Mouse (Mus musculus) thymus, adult 2 months (tissue): ENCODE results near the gene Angptl2. TPM values are rescaled to one million over a fixed set of nuclear protein-coding genes. Genes with fewer than 3 reads are reported as not detected.
A peak's percentile ranks its signal among the peaks of the same experiment; 100 is the strongest.

Source experiments
- DNase-seq: peaks from one replicate; pipeline ENCODE4 v3.0.0; 2021
- H3K27ac ChIP-seq: fragments of 200-500 bp; 2 replicates; pipeline ENCODE4 v1.5.1; 2012; ENCODE audit warnings: low read length, control low read depth; ENCODE audit not compliant: control insufficient read depth, insufficient read depth
- H3K27me3 ChIP-seq: fragments of 200-500 bp; 2 replicates; pipeline ENCODE4 v1.6.1; 2012; ENCODE audit warnings: mild to moderate bottlenecking, low read length, moderate library complexity, mixed read lengths; ENCODE audit not compliant: control insufficient read depth, insufficient read depth
- H3K36me3 ChIP-seq: fragments of 200-500 bp; 2 replicates; pipeline ENCODE4 v1.6.1; 2012; ENCODE audit warnings: mild to moderate bottlenecking, low read length, moderate library complexity; ENCODE audit not compliant: control insufficient read depth, insufficient read depth
- H3K4me1 ChIP-seq: fragments of 200-500 bp; replicated peaks from 2 replicates; pipeline ENCODE4 v1.6.1; 2012; ENCODE audit warnings: low read length; ENCODE audit not compliant: control insufficient read depth, insufficient read depth
- H3K4me3 ChIP-seq: fragments of 200-500 bp; 2 replicates; pipeline ENCODE4 v1.5.1; 2012; ENCODE audit warnings: mild to moderate bottlenecking, low read length, control low read depth, moderate library complexity; ENCODE audit not compliant: control insufficient read depth, insufficient read depth
- CTCF ChIP-seq: fragments of 200-500 bp; IDR thresholded peaks from 2 replicates; pipeline ENCODE4 v1.5.1; 2012; ENCODE audit warnings: mild to moderate bottlenecking, control low read depth, low read length, moderate library complexity, borderline replicate concordance; ENCODE audit not compliant: control insufficient read depth, poor library complexity, insufficient read depth; ENCODE audit errors: extremely low read depth
- POLR2A ChIP-seq: fragments of 200-500 bp; IDR thresholded peaks from 2 replicates; pipeline ENCODE4 v1.6.1; 2012; ENCODE audit warnings: mild to moderate bottlenecking, low read length, control low read depth, moderate library complexity; ENCODE audit not compliant: control insufficient read depth, poor library complexity, insufficient read depth; ENCODE audit errors: extremely low read depth
- WGBS: fragments of 180-500 bp; shearing (Covaris S2); methylation state at CpG from one replicate; pipeline ENCODE4 v1.1.7; 2018; 5-methylcytosine and 5-hydroxymethylcytosine counted together
- polyA plus RNA-seq: library from polyadenylated mRNA; depleted of rRNA; stranded (reverse); fragments of >200 nt; gene quantifications from 2 replicates; pipeline ENCODE4 v1.2.3, GENCODE M21; 2012; rRNA removed

The Angptl2 gene
- 61.1 and 64.5 TPM in 2 replicates for polyA plus RNA-seq

- Histone ChIP-seq H3K27ac (peak within 1 kb of the TSS; percentile 67), H3K4me3 (peak within 1 kb of the TSS; percentile 66), H3K36me3 (no peaks in the 10 kb centered on the region), H3K27me3 (no peaks in the 10 kb centered on the region), H3K4me1 (peaks cover 51% of the 10 kb centered on the region)
- peak; percentile 92 for DNase-seq
- 11% methylated on average over 22 of the region's 22 CpGs for WGBS
- peak; percentile 69; the same call in 1 of the 2 replicates for TF ChIP-seq POLR2A
- peak; percentile 40; the same call in 1 of the 2 replicates for TF ChIP-seq CTCF
These were observed at the start of gene Angptl2 for GRCm38 (mm10) chr2:33215700-33216509. Gene Angptl2, plus strand, starts transcription at chr2:33216069.

GRCm38 (mm10) chr2:33167060-33167459 lies 48.8 kb upstream of the Angptl2 start:
- DNase-seq: no peak
- no peaks in the 10 kb centered on the region for H3K36me3 ChIP-seq
- no peak overlapping the region for H3K4me3 ChIP-seq
- H3K27ac ChIP-seq: no peak overlapping the region
- H3K27me3 ChIP-seq: no peaks in the 10 kb centered on the region
- WGBS: 80% methylated on average over 3 of the region's 3 CpGs
- no peak for TF ChIP-seq POLR2A
- no peak for TF ChIP-seq CTCF
- no peaks in the 10 kb centered on the region for H3K4me1 ChIP-seq

GRCm38 (mm10) chr2:33169445-33169844 lies 46.4 kb upstream of the Angptl2 start:
- no peak overlapping the region for H3K4me3 ChIP-seq
- TF ChIP-seq POLR2A: no peak
- TF ChIP-seq CTCF: no peak
- H3K27ac ChIP-seq: no peak overlapping the region
- no peaks in the 10 kb centered on the region; the same call in 1 of the 2 replicates for H3K36me3 ChIP-seq
- no peaks in the 10 kb centered on the region for H3K4me1 ChIP-seq
- WGBS: 90% methylated on average over 6 of the region's 6 CpGs
- DNase-seq: no peak
- H3K27me3 ChIP-seq: no peaks in the 10 kb centered on the region

- no peaks in the 10 kb centered on the region for H3K27me3 ChIP-seq
- TF ChIP-seq POLR2A (no peak), CTCF (no peak)
- H3K4me1 ChIP-seq: no peaks in the 10 kb centered on the region
- no peaks in the 10 kb centered on the region; the same call in 1 of the 2 replicates for H3K36me3 ChIP-seq
- no peak overlapping the region for H3K4me3 ChIP-seq
- no peak overlapping the region for H3K27ac ChIP-seq
- DNase-seq: no peak
- 95% methylated on average over 10 of the region's 10 CpGs for WGBS
These were observed 44.9 kb upstream of the Angptl2 start for GRCm38 (mm10) chr2:33170777-33171565.

GRCm38 (mm10) chr2:33173126-33173525 lies 42.7 kb upstream of the Angptl2 start:
- no peaks in the 10 kb centered on the region; the same call in 1 of the 2 replicates for H3K36me3 ChIP-seq
- no peak overlapping the region for H3K27ac ChIP-seq
- no peaks in the 10 kb centered on the region for H3K4me1 ChIP-seq
- 74% methylated on average over 10 of the region's 10 CpGs for WGBS
- no peak for TF ChIP-seq CTCF
- no peak for TF ChIP-seq POLR2A
- DNase-seq: no peak
- no peaks in the 10 kb centered on the region for H3K27me3 ChIP-seq
- H3K4me3 ChIP-seq: no peak overlapping the region

- WGBS: 98% methylated on average over 7 of the region's 7 CpGs
- TF ChIP-seq POLR2A: no peak
- TF ChIP-seq CTCF: no peak
- no peaks in the 10 kb centered on the region; the same call in 1 of the 2 replicates for H3K36me3 ChIP-seq
- no peak overlapping the region for H3K27ac ChIP-seq
- no peak overlapping the region for H3K4me3 ChIP-seq
- H3K27me3 ChIP-seq: no peaks in the 10 kb centered on the region
- no peak for DNase-seq
- H3K4me1 ChIP-seq: no peaks in the 10 kb centered on the region
These were observed 42.2 kb upstream of the Angptl2 start for GRCm38 (mm10) chr2:33173686-33174085.
